Mouse (Mus musculus) liver, embryonic 14.5 days (tissue): Measurements from ENCODE around the gene Fam229b.

Experiments used
- CTCF ChIP-seq: IDR thresholded peaks from 2 replicates; pipeline ENCODE4 v1.5.1; 2016; ENCODE audit warnings: antibody characterized with exemption, low read depth, control low read depth
- EP300 ChIP-seq: IDR thresholded peaks from 2 replicates; pipeline ENCODE4 v1.6.1; 2016; ENCODE audit warnings: antibody characterized with exemption, low read depth

DNA sequence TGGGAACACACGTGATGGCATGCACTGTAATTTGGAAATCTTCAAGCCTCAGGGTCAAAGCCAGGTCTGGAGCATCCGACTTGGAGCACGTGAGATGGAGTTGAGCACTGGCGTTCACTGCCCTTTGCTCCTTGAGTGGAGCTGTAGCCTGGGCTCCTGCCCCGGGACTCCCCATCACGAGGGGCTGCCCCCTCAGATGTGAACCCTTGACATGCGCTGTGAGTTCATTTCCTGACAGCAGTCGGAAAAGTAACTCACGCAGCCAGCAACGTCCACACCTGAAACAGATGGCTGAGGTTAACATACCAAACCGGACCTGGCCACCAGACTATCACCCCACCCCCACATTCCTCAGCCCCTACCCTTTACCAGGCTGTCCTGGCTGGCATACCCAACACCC lies 33.9 kb upstream of the Fam229b start:
- no peak for TF ChIP-seq CTCF
- TF ChIP-seq EP300 = no peak
